Mouse (Mus musculus) forebrain, embryonic 16.5 days (tissue): ENCODE data around the gene Tspan5. TPM values are rescaled to one million over a fixed set of nuclear protein-coding genes. Genes with fewer than 3 reads are reported as not detected.
A peak's percentile ranks its signal among the peaks of the same experiment; 100 is the strongest.

Experiments
- ATAC-seq: fragments of 200-750 bp; cut with Nextera tagmentation; 2 replicates; pipeline ENCODE4 v1.8.0; 2017; ENCODE audit warnings: mild to moderate bottlenecking, moderate library complexity
- H3K27ac ChIP-seq: fragments of 300-500 bp; sonication (generic); 2 replicates; pipeline ENCODE4 v1.5.1; 2014; ENCODE audit warnings: low read length, control low read depth
- H3K27me3 ChIP-seq: fragments of 300-500 bp; sonication (generic); replicated peaks from 2 replicates; pipeline ENCODE4 v1.6.1; 2014; ENCODE audit warnings: low read length; ENCODE audit not compliant: control insufficient read depth, insufficient read depth
- H3K36me3 ChIP-seq: fragments of 300-500 bp; sonication (generic); 2 replicates; pipeline ENCODE4 v1.6.1; 2014; ENCODE audit not compliant: control insufficient read depth, insufficient read depth
- H3K4me1 ChIP-seq: fragments of 300-500 bp; sonication (generic); replicated peaks from 2 replicates; pipeline ENCODE4 v1.6.1; 2014; ENCODE audit warnings: low read length; ENCODE audit not compliant: control insufficient read depth, insufficient read depth
- H3K4me2 ChIP-seq: fragments of 300-500 bp; sonication (generic); 2 replicates; pipeline ENCODE4 v1.6.1; 2014; ENCODE audit warnings: mild to moderate bottlenecking, low read length, control low read depth
- H3K4me3 ChIP-seq: fragments of 300-500 bp; sonication (generic); replicated peaks from 2 replicates; pipeline ENCODE4 v1.5.1; 2014; ENCODE audit warnings: mild to moderate bottlenecking, low read length, control low read depth
- H3K9ac ChIP-seq: fragments of 300-500 bp; sonication (generic); replicated peaks from 2 replicates; pipeline ENCODE4 v1.6.1; 2014; ENCODE audit warnings: low read depth, low read length, control low read depth
- H3K9me3 ChIP-seq: fragments of 300-500 bp; sonication (generic); 2 replicates; pipeline ENCODE4 v1.6.1; 2016; ENCODE audit warnings: low read length; ENCODE audit not compliant: control insufficient read depth
- WGBS: fragments of 180-500 bp; shearing (Covaris S2); extraction: QIAGEN DNeasy Blood & Tissue Kit; methylation state at CpG from one replicate; pipeline ENCODE4 v1.1.7; 2014; 5-methylcytosine and 5-hydroxymethylcytosine counted together
- polyA plus RNA-seq: library from polyadenylated mRNA; unstranded; fragments of >200 nt; fragmentation: Nextera tagmentation; extraction: Ambion mirVana; gene quantifications from 2 replicates; pipeline ENCODE4 v1.2.1, GENCODE M21; 2015

Tspan5 gene
- polyA plus RNA-seq, 1 experiment from 2014 or later: 98.7 TPM

- no peaks in the 10 kb centered on the region for H3K36me3 ChIP-seq
- H3K27me3 ChIP-seq: no peaks in the 10 kb centered on the region
- H3K27ac ChIP-seq: peak overlapping the region; percentile 28; the same call in 1 of the 2 replicates
- 12% methylated on average over 12 of the region's 12 CpGs for WGBS
- peaks cover 84% of the 10 kb centered on the region for H3K4me1 ChIP-seq
- H3K4me3 ChIP-seq: no peak overlapping the region
- H3K4me2 ChIP-seq: no peak overlapping the region
- no peak for ATAC-seq
- no peak overlapping the region for H3K9ac ChIP-seq
- no peaks in the 10 kb centered on the region for H3K9me3 ChIP-seq
Observed at GRCm38 (mm10) chr3:138857805-138858546, 116.0 kb downstream of the Tspan5 start.

GRCm38 (mm10) chr3:138858649-138859048 is 116.7 kb downstream of the Tspan5 start:
- Histone ChIP-seq H3K27ac (no peak overlapping the region), H3K4me3 (no peak overlapping the region), H3K4me2 (no peak overlapping the region), H3K36me3 (no peaks in the 10 kb centered on the region), H3K4me1 (peaks cover 80% of the 10 kb centered on the region), H3K9ac (no peak overlapping the region), H3K27me3 (no peaks in the 10 kb centered on the region), H3K9me3 (no peaks in the 10 kb centered on the region)
- WGBS: 74% methylated on average over 6 of the region's 6 CpGs
- ATAC-seq: no peak

- WGBS: 53% methylated on average over 8 of the region's 8 CpGs
- H3K4me3 ChIP-seq: no peak overlapping the region
- no peak overlapping the region for H3K27ac ChIP-seq
- peaks cover 80% of the 10 kb centered on the region for H3K4me1 ChIP-seq
- ATAC-seq: no peak
- H3K4me2 ChIP-seq: no peak overlapping the region
- no peaks in the 10 kb centered on the region for H3K27me3 ChIP-seq
- H3K9ac ChIP-seq: no peak overlapping the region
- H3K36me3 ChIP-seq: no peaks in the 10 kb centered on the region
- H3K9me3 ChIP-seq: no peaks in the 10 kb centered on the region
Observed at GRCm38 (mm10) chr3:138859166-138859565, 117.2 kb downstream of the Tspan5 start.

GRCm38 (mm10) chr3:138859666-138860065 is 117.7 kb downstream of the Tspan5 start:
- no peak overlapping the region for H3K9ac ChIP-seq
- ATAC-seq: no peak
- no peak overlapping the region for H3K4me2 ChIP-seq

GRCm38 (mm10) chr3:138860257-138860760 is 118.3 kb downstream of the Tspan5 start:
- no peak overlapping the region for H3K4me3 ChIP-seq
- H3K9me3 ChIP-seq: no peaks in the 10 kb centered on the region
- no peak overlapping the region for H3K9ac ChIP-seq
- peaks cover 75% of the 10 kb centered on the region for H3K4me1 ChIP-seq
- H3K27ac ChIP-seq: no peak overlapping the region
- H3K36me3 ChIP-seq: no peaks in the 10 kb centered on the region
- no peaks in the 10 kb centered on the region for H3K27me3 ChIP-seq
- WGBS: 59% methylated on average over 11 of the region's 11 CpGs
- no peak overlapping the region for H3K4me2 ChIP-seq
- no peak for ATAC-seq

More at GRCm38 (mm10) chr3:138859666-138860065, 117.7 kb downstream of the Tspan5 start:
- no peaks in the 10 kb centered on the region for H3K27me3 ChIP-seq
- H3K4me1 ChIP-seq: peaks cover 76% of the 10 kb centered on the region
- H3K36me3 ChIP-seq: no peaks in the 10 kb centered on the region
- no peak overlapping the region for H3K27ac ChIP-seq
- no peak overlapping the region for H3K4me3 ChIP-seq
- 30% methylated on average over 8 of the region's 8 CpGs for WGBS
- H3K9me3 ChIP-seq: no peaks in the 10 kb centered on the region

- peak; percentile 49 for ATAC-seq
- Histone ChIP-seq H3K36me3 (no peaks in the 10 kb centered on the region), H3K9me3 (no peaks in the 10 kb centered on the region), H3K4me1 (peaks cover 71% of the 10 kb centered on the region), H3K9ac (no peak overlapping the region), H3K27me3 (no peaks in the 10 kb centered on the region), H3K4me2 (no peak overlapping the region), H3K4me3 (no peak overlapping the region), H3K27ac (no peak overlapping the region)
- 38% methylated on average over 9 of the region's 9 CpGs for WGBS
Observed at GRCm38 (mm10) chr3:138861032-138861431, 119.0 kb downstream of the Tspan5 start.

GRCm38 (mm10) chr3:138861589-138861988 is 119.6 kb downstream of the Tspan5 start:
- Histone ChIP-seq H3K9ac (no peak overlapping the region), H3K27me3 (no peaks in the 10 kb centered on the region), H3K4me1 (peaks cover 66% of the 10 kb centered on the region), H3K9me3 (no peaks in the 10 kb centered on the region), H3K4me3 (no peak overlapping the region), H3K36me3 (no peaks in the 10 kb centered on the region), H3K4me2 (no peak overlapping the region), H3K27ac (0 out of 2 replicates have a peak overlapping the region, but pooled peaks have one; percentile 3)
- ATAC-seq: no peak
- 70% methylated on average over 3 of the region's 3 CpGs for WGBS

GRCm38 (mm10) chr3:138864166-138864648 is 122.2 kb downstream of the Tspan5 start:
- H3K9ac ChIP-seq: no peak overlapping the region
- H3K4me1 ChIP-seq: peaks cover 43% of the 10 kb centered on the region
- H3K9me3 ChIP-seq: no peaks in the 10 kb centered on the region
- no peak overlapping the region for H3K4me3 ChIP-seq
- H3K27ac ChIP-seq: no peak overlapping the region
- H3K36me3 ChIP-seq: no peaks in the 10 kb centered on the region
- H3K27me3 ChIP-seq: no peaks in the 10 kb centered on the region
- ATAC-seq: no peak
- no peak overlapping the region; the same call in 1 of the 2 replicates for H3K4me2 ChIP-seq
- 65% methylated on average over 12 of the region's 12 CpGs for WGBS

- H3K9ac ChIP-seq: no peak overlapping the region
- no peaks in the 10 kb centered on the region for H3K36me3 ChIP-seq
- H3K4me2 ChIP-seq: no peak overlapping the region
- peaks cover 33% of the 10 kb centered on the region for H3K4me1 ChIP-seq
- H3K27ac ChIP-seq: no peak overlapping the region
- no peak overlapping the region for H3K4me3 ChIP-seq
- 82% methylated on average over 5 of the region's 5 CpGs for WGBS
- H3K9me3 ChIP-seq: no peaks in the 10 kb centered on the region
- no peak for ATAC-seq
- no peaks in the 10 kb centered on the region for H3K27me3 ChIP-seq
Observed at GRCm38 (mm10) chr3:138865271-138865670, 123.3 kb downstream of the Tspan5 start.
